Mouse (Mus musculus): ENCODE measurements around the gene Pappa.

Pappa gene

GRCm38 (mm10) chr4:65278451-65279271 is 154.7 kb downstream of the Pappa start:
- DNase-seq, result peak; percentile 74

- DNase-seq, result no peak
Observed at GRCm38 (mm10) chr4:65279272-65279653, 155.3 kb downstream of the Pappa start.

GRCm38 (mm10) chr4:65279979-65280677 is 156.2 kb downstream of the Pappa start:
- DNase-seq, result peak; percentile 65

GRCm38 (mm10) chr4:65280888-65281287 is 156.9 kb downstream of the Pappa start:
- no peak for DNase-seq

GRCm38 (mm10) chr4:65283611-65284010 is 159.6 kb downstream of the Pappa start:
- no peak for DNase-seq

- no peak for DNase-seq
Observed at GRCm38 (mm10) chr4:65285165-65285564, 161.2 kb downstream of the Pappa start.

GRCm38 (mm10) chr4:65289247-65289646 is 165.3 kb downstream of the Pappa start:
- DNase-seq, result no peak

- no peak for DNase-seq
Observed at GRCm38 (mm10) chr4:65295741-65296140, 171.8 kb downstream of the Pappa start.

- DNase-seq, result no peak
Observed at GRCm38 (mm10) chr4:65296356-65296967, 172.5 kb downstream of the Pappa start.

- peak; percentile 87 for DNase-seq
Observed at GRCm38 (mm10) chr4:65296968-65297499, 173.1 kb downstream of the Pappa start.

- DNase-seq, result no peak
Observed at GRCm38 (mm10) chr4:65298212-65299181, 174.5 kb downstream of the Pappa start.

GRCm38 (mm10) chr4:65299365-65299764 is 175.4 kb downstream of the Pappa start:
- no peak for DNase-seq

GRCm38 (mm10) chr4:65300431-65300830 is 176.5 kb downstream of the Pappa start:
- DNase-seq, result no peak

GRCm38 (mm10) chr4:65302666-65303065 is 178.7 kb downstream of the Pappa start:
- no peak for DNase-seq

- DNase-seq, result no peak
Observed at GRCm38 (mm10) chr4:65317877-65318525, 194.0 kb downstream of the Pappa start.

- no peak for DNase-seq
Observed at GRCm38 (mm10) chr4:65321340-65321739, 197.4 kb downstream of the Pappa start.

GRCm38 (mm10) chr4:65321959-65322358 is 198.0 kb downstream of the Pappa start:
- no peak for DNase-seq

- no peak for DNase-seq
Observed at GRCm38 (mm10) chr4:65325816-65326215, 201.8 kb downstream of the Pappa start.

- DNase-seq, result peak; percentile 7
Observed at GRCm38 (mm10) chr4:65328486-65329308, 204.7 kb downstream of the Pappa start.

- DNase-seq, result no peak
Observed at GRCm38 (mm10) chr4:65333718-65334117, 209.7 kb downstream of the Pappa start.

GRCm38 (mm10) chr4:65341766-65342165 is 217.8 kb downstream of the Pappa start:
- DNase-seq, result no peak
